Comparison of ENCODE assay signal across 8 mouse cellular contexts in the genomic region with DNA sequence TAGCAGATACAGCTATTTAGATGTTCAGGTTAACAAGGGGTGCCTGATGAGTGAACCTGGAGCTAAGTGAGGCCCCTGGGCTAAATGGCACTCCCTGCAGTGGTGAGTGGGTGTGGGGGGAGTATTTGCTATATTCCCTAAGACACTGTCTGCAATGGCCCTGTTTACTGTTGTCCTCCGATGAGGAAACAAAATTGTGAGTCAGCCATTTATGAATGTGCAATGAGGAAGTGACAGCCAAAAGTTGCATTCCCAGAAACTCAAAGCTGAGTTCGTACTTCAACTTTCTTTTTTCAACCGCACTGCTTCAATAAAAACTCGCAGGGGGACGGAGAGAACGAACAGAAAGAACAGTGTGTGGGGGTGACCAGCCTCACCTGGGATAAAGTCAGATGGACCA. TPM values are rescaled to one million over a fixed set of nuclear protein-coding genes. Genes with fewer than 3 reads are reported as not detected.
A peak's percentile ranks its signal among the peaks of the same experiment; 100 is the strongest.
DNase-seq lines count a peak whose midpoint lies in the region; ATAC-seq and TF ChIP-seq lines count a peak whose summit lies in the region.

No protein-coding gene starts in this region.

- no peak overlapping the region for H3K27ac ChIP-seq in embryonic fibroblast, embryonic 13.5 days (ENCODE audit: insufficient read depth, low read length)
- H3K27ac ChIP-seq in limb, embryonic 15.5 days, result no peak overlapping the region

- no peak for ATAC-seq in limb, embryonic 15.5 days (ENCODE audit: insufficient number of reproducible peaks, low FRiP score, low TSS enrichment, low read depth)
- peak; percentile 47; the same call in 1 of the 2 replicates for ATAC-seq in neutrophil, adult 5-6 weeks (ENCODE audit: extremely low read depth, insufficient number of reproducible peaks, low FRiP score, poor library complexity, severe bottlenecking)

- no peak overlapping the region for H3K9ac ChIP-seq in limb, embryonic 15.5 days

- WGBS in lung, adult 2 months, result 53% methylated on average over 6 of the region's 6 CpGs
- WGBS in limb, embryonic 15.5 days, result 63% methylated on average over 6 of the region's 6 CpGs

- H3K9me3 ChIP-seq in limb, embryonic 15.5 days, result no peaks in the 10 kb centered on the region

- H3K36me3 ChIP-seq in limb, embryonic 15.5 days, result no peaks in the 10 kb centered on the region

- no peak for DNase-seq in lung, adult 2 months
- no peak for DNase-seq in lung, postnatal 14 days
- no peak for DNase-seq in retina, embryonic 14.5 days (ENCODE audit: low spot score)
- no peak for DNase-seq in urinary bladder, postnatal 10 days (ENCODE audit: low spot score)
- DNase-seq in adrenal gland, adult 18-20 months (ENCODE audit: low spot score in 2 of 2), result no peak

- H3K4me3 ChIP-seq in lung, adult 2 months (replicated peaks; ENCODE audit: extremely low read depth, low read depth, low read length), result peak overlapping the region; percentile 63
- H3K4me3 ChIP-seq in embryonic fibroblast, embryonic 13.5 days (ENCODE audit: insufficient read depth, low read length), result 0 out of 2 replicates have a peak overlapping the region, but pooled peaks have one; percentile 21
- peak overlapping the region; percentile 28 for H3K4me3 ChIP-seq in limb, embryonic 15.5 days

- no peak for TF ChIP-seq CTCF in lung, adult 2 months (IDR thresholded peaks at IDR 0.05; ENCODE audit: insufficient read depth, low read length)
- TF ChIP-seq CTCF in embryonic fibroblast, embryonic 13.5 days (IDR thresholded peaks at IDR 0.05; ENCODE audit: borderline replicate concordance, insufficient read depth, low read length), result no peak

- TF ChIP-seq POLR2A in lung, adult 2 months (IDR thresholded peaks at IDR 0.05; ENCODE audit: borderline replicate concordance, extremely low read depth, low read depth, low read length), result no peak
- TF ChIP-seq POLR2A in embryonic fibroblast, embryonic 13.5 days (IDR thresholded peaks at IDR 0.05; ENCODE audit: low read depth, low read length), result no peak

- H3K4me2 ChIP-seq in limb, embryonic 15.5 days, result peak overlapping the region; percentile 39

- no peaks in the 10 kb centered on the region for H3K27me3 ChIP-seq in limb, embryonic 15.5 days

- H3K4me1 ChIP-seq in lung, adult 2 months (ENCODE audit: control insufficient read depth, insufficient read depth, low read length), result peaks cover 14% of the 10 kb centered on the region; the same call in 1 of the 2 replicates
- H3K4me1 ChIP-seq in embryonic fibroblast, embryonic 13.5 days (ENCODE audit: control insufficient read depth, insufficient read depth, low read length), result peaks cover 7% of the 10 kb centered on the region
- H3K4me1 ChIP-seq in limb, embryonic 15.5 days, result peaks cover 22% of the 10 kb centered on the region

RNA-seq across cellular contexts. Expression of a gene that starts 3.3 kb away (rescaled TPM):
- 4.7 and 10.1 TPM in 2 replicates for polyA plus RNA-seq in lung, adult 2 months (2012; rRNA removed)
- 4.1 and 5.6 TPM in 2 replicates for polyA plus RNA-seq in embryonic fibroblast, embryonic 13.5 days (2011; ENCODE audit: insufficient read length, low read depth, missing spikeins)
- polyA plus RNA-seq in limb, embryonic 15.5 days (2015; fragmentation: Nextera tagmentation; extraction: Ambion mirVana), result 10.2 and 10.6 TPM in 2 replicates
- total RNA-seq in neutrophil, adult 5-6 weeks (2017), result 159 and 184 TPM in 2 replicates
- total RNA-seq in adrenal gland, adult 18-20 months (2021), result 1 to 10 TPM; 7.1 to 9.0 TPM

RNA-seq across cellular contexts. Expression of a gene that starts 12.4 kb away (rescaled TPM):
- 0.71 and 0.76 TPM in 2 replicates for polyA plus RNA-seq in lung, adult 2 months (2012; rRNA removed)
- polyA plus RNA-seq in embryonic fibroblast, embryonic 13.5 days (2011; ENCODE audit: insufficient read length, low read depth, missing spikeins), result 21.7 and 52.7 TPM in 2 replicates
- polyA plus RNA-seq in limb, embryonic 15.5 days (2015; fragmentation: Nextera tagmentation; extraction: Ambion mirVana), result 12.7 and 17.9 TPM in 2 replicates
- total RNA-seq in neutrophil, adult 5-6 weeks (2017), result not detected in 2 replicates
- total RNA-seq in adrenal gland, adult 18-20 months (2021), result 1 to 10 TPM; 1.3 to 6.1 TPM
